Mouse (Mus musculus): ENCODE data around the gene Gsn. TPM values are rescaled to one million over a fixed set of nuclear protein-coding genes. Genes with fewer than 3 reads are reported as not detected.

Gsn gene
- 26.0 and 31.8 TPM in 2 replicates for polyA plus RNA-seq (2014; fragmentation: Nextera tagmentation; extraction: Ambion mirVana)

GRCm38 (mm10) chr2:35255885-35256833 is at the start of gene Gsn:
Gene Gsn, plus strand, starts transcription at chr2:35256380.
- DNase-seq (ENCODE audit: low spot score), result peak; percentile 87
- peaks cover 9% of the 10 kb centered on the region for H3K27me3 ChIP-seq (ENCODE audit: control insufficient read depth, insufficient read depth, low read length)
- H3K27ac ChIP-seq (replicated peaks; ENCODE audit: low read depth, low read length), result no peak within 1 kb of the TSS
- ATAC-seq (ENCODE audit: insufficient number of reproducible peaks, low FRiP score, low TSS enrichment, low read depth), result peak; percentile 90
- H3K4me2 ChIP-seq (ENCODE audit: low read depth, severe bottlenecking), result peak within 1 kb of the TSS; percentile 89
- H3K9ac ChIP-seq (ENCODE audit: low read length), result peak within 1 kb of the TSS; percentile 56
- no peaks in the 10 kb centered on the region for H3K9me3 ChIP-seq (ENCODE audit: control insufficient read depth, low read length)
- peaks cover 11% of the 10 kb centered on the region for H3K4me1 ChIP-seq (ENCODE audit: control insufficient read depth, insufficient read depth, low read length)
- WGBS, result 4% methylated on average over 54 of the region's 54 CpGs
- H3K4me3 ChIP-seq (ENCODE audit: low read depth, low read length), result peak within 1 kb of the TSS; percentile 45
- no peaks in the 10 kb centered on the region for H3K36me3 ChIP-seq (ENCODE audit: control insufficient read depth, insufficient read depth, low read length)

- no peaks in the 10 kb centered on the region for H3K9me3 ChIP-seq (ENCODE audit: control insufficient read depth, low read length)
- 0 out of 2 replicates have a peak, but pooled peaks cover 2% of the 10 kb centered on the region for H3K27me3 ChIP-seq (ENCODE audit: control insufficient read depth, insufficient read depth, low read length)
- DNase-seq (ENCODE audit: low spot score) (no peak), ATAC-seq (ENCODE audit: insufficient number of reproducible peaks, low FRiP score, low TSS enrichment, low read depth) (no peak)
- H3K9ac ChIP-seq (ENCODE audit: low read length), result no peak overlapping the region
- no peaks in the 10 kb centered on the region for H3K36me3 ChIP-seq (ENCODE audit: control insufficient read depth, insufficient read depth, low read length)
- WGBS, result 88% methylated on average over 3 of the region's 3 CpGs
- no peak overlapping the region for H3K27ac ChIP-seq (replicated peaks; ENCODE audit: low read depth, low read length)
- no peak overlapping the region for H3K4me3 ChIP-seq (ENCODE audit: low read depth, low read length)
- no peaks in the 10 kb centered on the region for H3K4me1 ChIP-seq (ENCODE audit: control insufficient read depth, insufficient read depth, low read length)
- no peak overlapping the region for H3K4me2 ChIP-seq (ENCODE audit: low read depth, severe bottlenecking)
These were observed 49.4 kb upstream of the Gsn start for GRCm38 (mm10) chr2:35206761-35207160.

DNA sequence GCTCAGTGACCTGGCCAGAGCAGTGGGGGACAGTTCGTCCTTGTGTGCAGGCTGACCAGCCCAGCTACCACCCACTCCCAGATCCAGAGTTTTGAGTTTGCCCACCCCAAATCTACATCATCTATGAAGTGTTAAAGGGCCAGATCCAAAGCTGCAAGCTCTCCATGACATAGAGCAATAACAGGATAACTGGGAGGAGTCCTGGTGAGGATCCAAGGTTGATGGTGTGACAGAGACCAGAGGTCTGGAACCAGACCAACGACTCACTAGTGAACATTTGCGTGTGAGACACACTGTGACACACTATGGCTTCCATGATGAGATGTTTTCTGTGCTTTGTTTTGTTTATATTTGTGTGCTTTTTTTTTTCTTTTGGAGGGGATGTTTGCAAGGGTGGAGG is 48.1 kb upstream of the Gsn start:
- H3K36me3 ChIP-seq (ENCODE audit: control insufficient read depth, insufficient read depth, low read length), result no peaks in the 10 kb centered on the region
- no peak overlapping the region for H3K4me2 ChIP-seq (ENCODE audit: low read depth, severe bottlenecking)
- H3K4me3 ChIP-seq (ENCODE audit: low read depth, low read length), result no peak overlapping the region
- no peak overlapping the region for H3K27ac ChIP-seq (replicated peaks; ENCODE audit: low read depth, low read length)
- H3K9ac ChIP-seq (ENCODE audit: low read length), result no peak overlapping the region
- no peak for ATAC-seq (ENCODE audit: insufficient number of reproducible peaks, low FRiP score, low TSS enrichment, low read depth)
- no peaks in the 10 kb centered on the region for H3K9me3 ChIP-seq (ENCODE audit: control insufficient read depth, low read length)
- 0 out of 2 replicates have a peak, but pooled peaks cover 2% of the 10 kb centered on the region for H3K27me3 ChIP-seq (ENCODE audit: control insufficient read depth, insufficient read depth, low read length)
- H3K4me1 ChIP-seq (ENCODE audit: control insufficient read depth, insufficient read depth, low read length), result no peaks in the 10 kb centered on the region
- WGBS, result 85% methylated on average over 3 of the region's 3 CpGs
- no peak for DNase-seq (ENCODE audit: low spot score)

GRCm38 (mm10) chr2:35208931-35209665 is 47.1 kb upstream of the Gsn start:
- no peak overlapping the region for H3K4me3 ChIP-seq (ENCODE audit: low read depth, low read length)
- H3K27me3 ChIP-seq (ENCODE audit: control insufficient read depth, insufficient read depth, low read length), result peaks cover 2% of the 10 kb centered on the region; the same call in 1 of the 2 replicates
- H3K27ac ChIP-seq (replicated peaks; ENCODE audit: low read depth, low read length), result no peak overlapping the region
- H3K36me3 ChIP-seq (ENCODE audit: control insufficient read depth, insufficient read depth, low read length), result no peaks in the 10 kb centered on the region
- no peak overlapping the region for H3K9ac ChIP-seq (ENCODE audit: low read length)
- ATAC-seq (ENCODE audit: insufficient number of reproducible peaks, low FRiP score, low TSS enrichment, low read depth) (no peak), DNase-seq (ENCODE audit: low spot score) (no peak)
- no peaks in the 10 kb centered on the region for H3K9me3 ChIP-seq (ENCODE audit: control insufficient read depth, low read length)
- H3K4me2 ChIP-seq (ENCODE audit: low read depth, severe bottlenecking), result no peak overlapping the region
- H3K4me1 ChIP-seq (ENCODE audit: control insufficient read depth, insufficient read depth, low read length), result no peaks in the 10 kb centered on the region
- whole genome bisulfite sequencing, result 69% methylated on average over 8 of the region's 8 CpGs

- 84% methylated on average over 3 of the region's 3 CpGs for WGBS
- Histone ChIP-seq H3K9me3 (ENCODE audit: control insufficient read depth, low read length) (no peaks in the 10 kb centered on the region), H3K36me3 (ENCODE audit: control insufficient read depth, insufficient read depth, low read length) (no peaks in the 10 kb centered on the region), H3K4me1 (ENCODE audit: control insufficient read depth, insufficient read depth, low read length) (no peaks in the 10 kb centered on the region), H3K9ac (ENCODE audit: low read length) (no peak overlapping the region), H3K27me3 (ENCODE audit: control insufficient read depth, insufficient read depth, low read length) (peaks cover 2% of the 10 kb centered on the region; the same call in 1 of the 2 replicates), H3K4me3 (ENCODE audit: low read depth, low read length) (no peak overlapping the region), H3K4me2 (ENCODE audit: low read depth, severe bottlenecking) (no peak overlapping the region), H3K27ac (replicated peaks; ENCODE audit: low read depth, low read length) (no peak overlapping the region)
- DNase-seq (ENCODE audit: low spot score) (no peak), ATAC-seq (ENCODE audit: insufficient number of reproducible peaks, low FRiP score, low TSS enrichment, low read depth) (no peak)
These were observed 44.5 kb upstream of the Gsn start for GRCm38 (mm10) chr2:35211681-35212080.

DNA sequence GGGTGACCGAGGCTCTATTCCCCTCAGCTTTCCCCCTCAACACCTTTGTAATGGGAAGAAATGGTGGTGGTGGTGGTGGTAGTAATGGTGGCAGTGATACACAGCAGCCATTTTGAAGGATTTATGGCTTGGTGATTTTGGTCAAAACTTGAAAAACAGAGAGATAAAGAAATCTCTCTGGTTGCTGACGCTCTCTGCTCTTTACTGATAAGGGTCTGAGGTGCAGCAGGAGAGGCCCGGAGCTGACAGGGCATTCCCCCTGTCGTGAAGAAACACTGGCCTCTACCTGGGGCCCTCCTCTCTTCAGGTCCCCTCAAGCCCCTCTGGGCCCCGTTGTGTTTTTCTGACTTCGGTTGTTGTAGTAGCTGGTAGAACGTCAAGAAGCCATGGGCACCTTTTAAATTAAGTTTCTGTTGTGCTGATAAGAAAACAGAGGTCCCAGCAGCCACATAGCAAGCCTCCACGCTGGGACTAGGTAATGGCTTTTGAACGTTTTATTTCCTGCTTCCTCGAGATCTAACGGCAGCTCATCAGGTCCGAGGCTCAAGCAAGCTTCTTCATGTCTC is 42.8 kb upstream of the Gsn start:
- no peak for ATAC-seq (ENCODE audit: insufficient number of reproducible peaks, low FRiP score, low TSS enrichment, low read depth)
- no peaks in the 10 kb centered on the region for H3K9me3 ChIP-seq (ENCODE audit: control insufficient read depth, low read length)

DNA sequence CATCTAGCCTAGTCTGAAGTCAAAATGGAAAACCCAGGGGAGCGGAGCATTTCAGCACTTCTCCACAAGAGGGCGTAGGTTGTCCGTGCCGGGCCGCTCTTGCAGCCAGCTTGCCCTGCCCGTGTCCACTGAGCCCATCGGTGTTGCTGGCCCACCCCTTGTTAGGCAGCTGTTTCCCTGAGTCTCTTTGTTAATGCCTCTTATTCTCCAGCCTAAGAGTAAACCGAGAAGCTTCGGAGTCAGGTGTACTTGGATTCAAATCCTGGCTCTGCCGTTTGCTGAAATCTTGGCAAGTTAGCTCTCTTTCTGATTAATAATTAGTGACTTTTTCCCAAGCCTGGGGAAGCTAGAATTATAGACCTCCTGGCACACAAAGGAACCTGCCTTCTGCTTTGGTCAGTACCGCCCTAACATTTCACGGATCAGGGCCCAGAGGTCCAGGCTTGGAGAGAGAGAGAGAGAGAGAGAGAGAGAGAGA is 41.3 kb upstream of the Gsn start:
- Histone ChIP-seq H3K4me2 (ENCODE audit: low read depth, severe bottlenecking) (no peak overlapping the region; the same call in 1 of the 2 replicates), H3K36me3 (ENCODE audit: control insufficient read depth, insufficient read depth, low read length) (no peaks in the 10 kb centered on the region), H3K27me3 (ENCODE audit: control insufficient read depth, insufficient read depth, low read length) (peaks cover 2% of the 10 kb centered on the region; the same call in 1 of the 2 replicates), H3K9me3 (ENCODE audit: control insufficient read depth, low read length) (no peaks in the 10 kb centered on the region), H3K9ac (ENCODE audit: low read length) (no peak overlapping the region), H3K4me1 (ENCODE audit: control insufficient read depth, insufficient read depth, low read length) (no peaks in the 10 kb centered on the region), H3K4me3 (ENCODE audit: low read depth, low read length) (no peak overlapping the region), H3K27ac (replicated peaks; ENCODE audit: low read depth, low read length) (no peak overlapping the region)
- WGBS, result 8% methylated on average over 12 of the region's 12 CpGs
- DNase-seq (ENCODE audit: low spot score) (peak; percentile 97), ATAC-seq (ENCODE audit: insufficient number of reproducible peaks, low FRiP score, low TSS enrichment, low read depth) (peak; percentile 75; the same call in 1 of the 2 replicates)

More for the DNA sequence above, 42.8 kb upstream of the Gsn start:
- Histone ChIP-seq H3K4me2 (ENCODE audit: low read depth, severe bottlenecking) (no peak overlapping the region), H3K9ac (ENCODE audit: low read length) (no peak overlapping the region), H3K4me3 (ENCODE audit: low read depth, low read length) (no peak overlapping the region), H3K36me3 (ENCODE audit: control insufficient read depth, insufficient read depth, low read length) (no peaks in the 10 kb centered on the region), H3K27ac (replicated peaks; ENCODE audit: low read depth, low read length) (no peak overlapping the region), H3K4me1 (ENCODE audit: control insufficient read depth, insufficient read depth, low read length) (no peaks in the 10 kb centered on the region), H3K27me3 (ENCODE audit: control insufficient read depth, insufficient read depth, low read length) (peaks cover 2% of the 10 kb centered on the region; the same call in 1 of the 2 replicates)
- DNase-seq (ENCODE audit: low spot score), result no peak
- 78% methylated on average over 12 of the region's 12 CpGs for WGBS

DNA sequence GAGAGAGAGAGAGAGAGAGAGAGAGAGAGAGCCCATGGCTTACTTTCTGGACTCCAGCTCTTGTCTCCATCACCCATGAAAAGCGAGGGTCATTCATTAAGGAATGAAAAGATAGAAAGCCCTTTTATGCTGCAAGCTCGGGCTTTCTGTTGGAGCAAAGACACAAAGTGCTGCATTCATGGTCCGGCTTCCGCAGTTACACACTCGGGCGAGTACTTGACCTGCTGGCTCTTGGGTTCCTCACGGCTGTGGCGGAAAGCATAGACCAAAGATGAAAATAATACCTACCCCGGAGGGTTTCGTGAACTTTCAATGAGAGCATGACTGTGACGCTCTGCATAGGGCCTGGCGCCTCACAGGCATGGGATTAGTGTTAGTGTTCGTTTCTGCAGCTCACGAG is 40.8 kb upstream of the Gsn start:
- ATAC-seq (ENCODE audit: insufficient number of reproducible peaks, low FRiP score, low TSS enrichment, low read depth), result no peak
- H3K4me1 ChIP-seq (ENCODE audit: control insufficient read depth, insufficient read depth, low read length), result no peaks in the 10 kb centered on the region
- H3K9me3 ChIP-seq (ENCODE audit: control insufficient read depth, low read length), result no peaks in the 10 kb centered on the region
- H3K4me3 ChIP-seq (ENCODE audit: low read depth, low read length), result no peak overlapping the region
- no peaks in the 10 kb centered on the region for H3K36me3 ChIP-seq (ENCODE audit: control insufficient read depth, insufficient read depth, low read length)
- no peak overlapping the region for H3K9ac ChIP-seq (ENCODE audit: low read length)
- H3K27ac ChIP-seq (replicated peaks; ENCODE audit: low read depth, low read length), result no peak overlapping the region
- WGBS, result 87% methylated on average over 14 of the region's 14 CpGs
- H3K27me3 ChIP-seq (ENCODE audit: control insufficient read depth, insufficient read depth, low read length), result peaks cover 1% of the 10 kb centered on the region; the same call in 1 of the 2 replicates
- DNase-seq (ENCODE audit: low spot score), result no peak
- H3K4me2 ChIP-seq (ENCODE audit: low read depth, severe bottlenecking), result no peak overlapping the region

All from limb, embryonic 11.5 days (tissue).